Mouse (Mus musculus) kidney, adult 2 months (tissue): ENCODE measurements around the gene Mrc1. TPM values are rescaled to one million over a fixed set of nuclear protein-coding genes. Genes with fewer than 3 reads are reported as not detected.
"Not testable (repeated sequence)": the region's sequence is repeated elsewhere in the genome, so short reads cannot be mapped to it uniquely, and the experiment has no call there.

Experiments used
- DNase-seq: peaks from one replicate; pipeline ENCODE4 v3.0.0; 2021
- H3K27ac ChIP-seq: fragments of 200-500 bp; 2 replicates; pipeline ENCODE4 v1.5.1; 2012; ENCODE audit warnings: low read depth, low read length, control low read depth, inconsistent platforms; ENCODE audit not compliant: insufficient read depth
- H3K27me3 ChIP-seq: fragments of 200-500 bp; replicated peaks from 2 replicates; pipeline ENCODE4 v1.6.1; 2012; ENCODE audit warnings: mild to moderate bottlenecking, moderate library complexity, low read length, inconsistent platforms; ENCODE audit not compliant: control insufficient read depth, insufficient read depth
- H3K36me3 ChIP-seq: fragments of 200-500 bp; 2 replicates; pipeline ENCODE4 v1.6.1; 2012; ENCODE audit warnings: mild to moderate bottlenecking, moderate library complexity, low read length, inconsistent platforms; ENCODE audit not compliant: control insufficient read depth, insufficient read depth
- H3K4me1 ChIP-seq: fragments of 200-500 bp; 2 replicates; pipeline ENCODE4 v1.6.1; 2011; ENCODE audit warnings: low read length; ENCODE audit not compliant: control insufficient read depth, insufficient read depth
- H3K4me3 ChIP-seq: fragments of 200-500 bp; 2 replicates; pipeline ENCODE4 v1.5.1; 2011; ENCODE audit warnings: mild to moderate bottlenecking, low read depth, low read length, control low read depth; ENCODE audit not compliant: insufficient read depth
- CTCF ChIP-seq: fragments of 200-500 bp; conservative IDR thresholded peaks from 2 replicates; pipeline ENCODE4 v1.5.1; 2011; ENCODE audit warnings: low read depth, mild to moderate bottlenecking, control low read depth, low read length, moderate library complexity, mixed read lengths; ENCODE audit not compliant: insufficient read depth, insufficient read length
- POLR2A ChIP-seq: fragments of 200-500 bp; IDR thresholded peaks from one replicate; pipeline ENCODE4 v1.6.1; 2011; ENCODE audit warnings: low read depth, low read length, control low read depth
- WGBS: fragments of 180-500 bp; shearing (Covaris S2); methylation state at CpG from one replicate; pipeline ENCODE4 v1.1.7; 2018; 5-methylcytosine and 5-hydroxymethylcytosine counted together
- polyA plus RNA-seq: library from polyadenylated mRNA; depleted of rRNA; stranded (reverse); fragments of >200 nt; gene quantifications from 2 replicates; pipeline ENCODE4 v1.2.3, GENCODE M21; 2012; rRNA removed

Gene Mrc1
- 0.71 and 1.6 TPM in 2 replicates for polyA plus RNA-seq

- WGBS = 26% methylated on average over 3 of the region's 3 CpGs
- H3K36me3 ChIP-seq = no peaks in the 10 kb centered on the region
- H3K4me1 ChIP-seq = no peaks in the 10 kb centered on the region
- DNase-seq = no peak
- no peak within 1 kb of the TSS for H3K4me3 ChIP-seq
- no peak for TF ChIP-seq POLR2A
- no peak for TF ChIP-seq CTCF
- H3K27me3 ChIP-seq = no peaks in the 10 kb centered on the region
- H3K27ac ChIP-seq = no peak within 1 kb of the TSS
Measured at GRCm38 (mm10) chr2:14229149-14229548, at the start of gene Mrc1. Mrc1 (plus strand) TSS chr2:14229392.

- Histone ChIP-seq H3K4me1 (no peaks in the 10 kb centered on the region), H3K27me3 (no peaks in the 10 kb centered on the region), H3K4me3 (no peak overlapping the region), H3K36me3 (no peaks in the 10 kb centered on the region), H3K27ac (no peak overlapping the region)
- DNase-seq = no peak
- no peak for TF ChIP-seq POLR2A
- TF ChIP-seq CTCF = no peak
Measured at GRCm38 (mm10) chr2:14184375-14184774, 44.8 kb upstream of the Mrc1 start.

- 47% methylated on average over 4 of the region's 4 CpGs for WGBS
Measured at GRCm38 (mm10) chr2:14190684-14191083, 38.5 kb upstream of the Mrc1 start.

GRCm38 (mm10) chr2:14191601-14192000 lies 37.6 kb upstream of the Mrc1 start:
- H3K27ac ChIP-seq = no peak overlapping the region
- H3K27me3 ChIP-seq = no peaks in the 10 kb centered on the region
- WGBS = 85% methylated on average over 4 of the region's 4 CpGs
- no peaks in the 10 kb centered on the region for H3K36me3 ChIP-seq
- no peak for TF ChIP-seq CTCF
- TF ChIP-seq POLR2A = no peak
- DNase-seq = no peak
- H3K4me1 ChIP-seq = no peaks in the 10 kb centered on the region
- no peak overlapping the region for H3K4me3 ChIP-seq

More at GRCm38 (mm10) chr2:14190684-14191083, 38.5 kb upstream of the Mrc1 start:
- H3K27ac ChIP-seq = no peak overlapping the region
- H3K27me3 ChIP-seq = no peaks in the 10 kb centered on the region
- DNase-seq = no peak
- no peak overlapping the region for H3K4me3 ChIP-seq
- TF ChIP-seq POLR2A = no peak
- H3K4me1 ChIP-seq = no peaks in the 10 kb centered on the region
- H3K36me3 ChIP-seq = no peaks in the 10 kb centered on the region

GRCm38 (mm10) chr2:14192046-14192445 lies 37.1 kb upstream of the Mrc1 start:
- no peak overlapping the region for H3K27ac ChIP-seq
- TF ChIP-seq POLR2A (no peak), CTCF (no peak)
- no peaks in the 10 kb centered on the region for H3K36me3 ChIP-seq
- H3K4me3 ChIP-seq = no peak overlapping the region
- H3K27me3 ChIP-seq = no peaks in the 10 kb centered on the region
- 75% methylated on average over 6 of the region's 6 CpGs for WGBS
- H3K4me1 ChIP-seq = no peaks in the 10 kb centered on the region
- peak; percentile 8 for DNase-seq

- not testable (repeated sequence) for H3K27me3 ChIP-seq, H3K36me3 ChIP-seq, H3K27ac ChIP-seq, H3K4me3 ChIP-seq, DNase-seq, H3K4me1 ChIP-seq
- WGBS = 67% methylated on average over 1 of the region's 2 CpGs
Measured at GRCm38 (mm10) chr2:14198325-14198903, 30.8 kb upstream of the Mrc1 start.

- DNase-seq = no peak
- H3K27me3 ChIP-seq = no peaks in the 10 kb centered on the region
- H3K4me1 ChIP-seq = no peaks in the 10 kb centered on the region
- H3K4me3 ChIP-seq = no peak overlapping the region
- 48% methylated on average over 2 of the region's 2 CpGs for WGBS
- no peak for TF ChIP-seq CTCF
- TF ChIP-seq POLR2A = no peak
- no peak overlapping the region for H3K27ac ChIP-seq
- H3K36me3 ChIP-seq = no peaks in the 10 kb centered on the region
Measured at GRCm38 (mm10) chr2:14199621-14200020, 29.6 kb upstream of the Mrc1 start.

DNA sequence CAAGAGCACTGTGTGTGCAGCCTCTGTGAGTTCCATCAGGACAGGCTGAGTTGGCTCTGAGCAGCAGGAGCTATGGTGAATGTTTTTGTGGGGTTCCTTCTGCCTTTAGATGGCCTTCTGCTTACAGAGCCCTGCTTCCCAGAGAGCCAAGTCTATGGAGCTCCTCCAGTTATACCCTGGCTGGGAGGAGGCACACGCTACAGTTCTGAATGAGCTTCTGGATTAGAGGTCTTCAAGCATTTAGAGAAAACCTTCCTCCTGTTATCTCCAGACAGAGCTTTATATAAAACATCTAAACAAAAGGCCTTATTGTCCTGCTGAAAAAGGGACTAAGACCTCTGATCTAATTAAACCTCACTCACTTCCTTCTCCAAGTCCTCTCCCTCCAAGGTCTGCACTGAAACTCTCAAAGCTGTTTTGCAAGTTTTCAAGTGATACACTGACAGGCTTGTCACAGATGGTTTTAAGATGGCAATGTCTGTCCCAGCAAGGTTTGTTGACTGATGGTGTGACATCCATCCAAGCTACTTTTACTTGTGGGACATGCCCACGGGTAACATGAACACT lies 28.2 kb upstream of the Mrc1 start:
- H3K36me3 ChIP-seq, DNase-seq, H3K4me3 ChIP-seq, H3K27ac ChIP-seq, H3K4me1 ChIP-seq, H3K27me3 ChIP-seq: not testable (repeated sequence)
- 60% methylated on average over 1 of the region's 2 CpGs for WGBS
